Mouse (Mus musculus) urinary bladder, postnatal 10 days (tissue): ENCODE data around the gene St8sia4.

Source experiments
- DNase-seq: peaks from one replicate; pipeline ENCODE4 v3.0.0; 2022; ENCODE audit warnings: low spot score

Gene St8sia4

DNA sequence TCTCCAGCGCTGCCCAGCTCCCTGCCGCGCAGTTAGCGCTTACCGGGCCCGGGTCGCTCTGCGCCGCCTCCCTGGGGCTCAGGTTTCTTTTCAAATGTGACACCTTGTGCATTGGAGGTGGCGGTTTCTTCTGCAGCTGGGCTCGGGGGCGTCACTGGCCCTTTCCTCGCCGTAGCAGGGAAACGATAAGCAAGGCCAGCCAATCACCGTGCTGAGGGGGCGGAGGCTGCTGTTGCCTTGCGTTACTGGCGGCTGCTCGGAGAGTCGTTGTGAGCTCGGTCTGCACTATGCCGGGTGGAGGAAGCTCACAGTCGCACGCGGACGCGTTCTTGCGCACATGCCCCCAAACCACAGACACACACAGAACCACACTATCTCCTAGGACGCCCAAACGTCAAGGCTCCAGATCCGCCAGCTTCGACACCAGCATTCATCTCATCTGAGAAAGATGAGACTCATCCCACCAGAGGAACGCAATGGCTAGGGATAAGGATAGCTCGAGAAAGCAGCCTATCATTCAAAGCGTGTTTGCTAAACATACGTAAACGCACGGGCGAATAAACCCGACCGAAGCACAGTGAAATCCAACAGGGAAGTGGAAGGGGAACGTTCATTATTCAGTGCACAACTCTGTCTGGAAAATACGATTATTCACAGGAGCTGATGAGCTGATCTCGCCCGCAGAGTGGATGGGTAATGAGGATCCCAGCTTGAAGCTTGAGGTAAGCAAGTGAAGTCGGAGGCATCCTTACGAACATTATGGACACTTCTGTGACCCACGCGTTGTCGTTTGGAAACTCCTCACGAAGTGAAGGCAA is at the start of gene St8sia4:
TSS of gene St8sia4 (minus strand) at position 137 of the 818 bp plus-strand sequence.
- peak; percentile 15 for DNase-seq

DNA sequence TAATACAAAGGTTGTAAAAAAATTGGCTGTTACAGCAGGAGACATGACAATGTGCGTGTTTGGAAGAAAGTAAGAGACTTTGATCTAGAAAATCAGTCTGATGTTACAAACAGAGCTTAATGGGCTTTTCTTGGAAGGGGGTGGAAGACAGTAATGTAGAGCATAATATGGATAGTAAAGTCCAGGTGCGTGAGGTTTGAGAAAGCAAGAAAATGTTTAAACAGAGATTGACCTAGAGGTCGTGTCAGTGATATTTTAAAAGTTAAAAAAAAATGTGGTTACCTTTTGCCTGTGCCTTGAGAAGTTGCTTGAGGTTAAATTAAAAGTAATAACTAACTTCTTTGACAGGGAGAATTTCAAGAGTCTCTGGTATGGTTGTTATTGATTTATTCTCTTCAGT is 41.8 kb upstream of the St8sia4 start:
- no peak for DNase-seq

DNA sequence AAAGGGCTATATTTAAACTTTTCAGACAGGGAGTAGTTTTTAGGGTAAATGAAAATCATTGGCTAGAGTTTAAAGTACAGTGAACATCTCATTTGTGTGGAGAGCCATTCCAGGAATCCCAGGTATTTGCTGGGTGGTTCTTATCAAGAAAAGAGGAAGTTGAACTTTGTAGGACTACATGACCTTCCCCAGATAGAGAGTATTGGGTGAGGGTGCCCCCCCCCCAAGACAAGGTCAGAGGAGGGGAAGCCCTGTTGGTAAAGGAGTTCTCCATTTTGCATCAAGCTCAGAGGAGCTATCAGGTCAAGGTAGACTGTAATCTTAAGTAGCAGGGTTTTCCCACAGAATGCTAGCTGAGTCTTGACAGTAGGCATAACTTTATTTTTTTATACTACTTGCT is 32.5 kb upstream of the St8sia4 start:
- no peak for DNase-seq

DNA sequence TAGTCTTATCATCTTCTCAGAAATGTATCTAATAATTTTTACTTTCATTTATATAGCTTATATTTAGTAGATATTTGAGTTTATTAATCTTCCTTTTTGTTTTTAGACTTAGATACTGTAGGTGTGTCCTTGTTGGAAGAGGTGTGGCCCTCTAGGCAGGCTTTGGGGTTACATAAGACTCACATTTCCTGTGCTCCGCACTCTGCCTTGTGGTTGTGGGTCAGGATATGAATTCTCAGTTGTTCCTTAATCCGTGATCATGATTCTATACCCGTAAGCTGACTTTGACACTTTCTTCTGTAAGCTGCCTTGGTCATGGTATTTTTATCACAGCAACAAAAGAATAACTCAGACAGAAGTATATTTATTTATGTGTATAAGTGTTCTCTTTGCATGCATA is 6.7 kb upstream of the St8sia4 start:
- DNase-seq: no peak

DNA sequence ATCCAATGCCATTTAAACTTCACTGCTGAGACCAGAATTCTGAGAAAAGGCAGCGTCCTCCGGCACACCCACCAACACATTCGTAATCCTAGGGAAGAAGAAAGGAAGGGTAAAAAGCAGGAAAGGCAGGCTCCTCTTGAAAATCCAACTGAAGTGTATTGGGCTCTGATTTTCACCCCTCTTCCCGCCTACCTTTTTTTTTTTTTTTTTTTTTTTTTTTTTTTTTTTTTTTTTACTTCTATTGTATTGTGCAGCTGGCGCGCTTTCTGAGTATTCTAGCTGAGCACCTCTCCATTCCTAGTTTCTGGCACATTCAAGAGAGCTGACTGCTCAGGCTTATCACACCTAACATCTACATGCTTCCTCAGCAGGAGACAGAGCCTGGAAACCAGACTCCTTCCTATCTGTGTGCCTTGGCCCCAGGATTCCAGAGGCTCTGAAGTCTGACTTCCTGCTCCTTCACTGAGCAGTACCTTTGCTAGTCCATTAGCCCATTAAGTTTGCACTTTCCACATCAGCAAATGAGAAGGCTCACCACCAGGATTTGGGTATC is 958 bp upstream of the St8sia4 start:
- DNase-seq: no peak

DNA sequence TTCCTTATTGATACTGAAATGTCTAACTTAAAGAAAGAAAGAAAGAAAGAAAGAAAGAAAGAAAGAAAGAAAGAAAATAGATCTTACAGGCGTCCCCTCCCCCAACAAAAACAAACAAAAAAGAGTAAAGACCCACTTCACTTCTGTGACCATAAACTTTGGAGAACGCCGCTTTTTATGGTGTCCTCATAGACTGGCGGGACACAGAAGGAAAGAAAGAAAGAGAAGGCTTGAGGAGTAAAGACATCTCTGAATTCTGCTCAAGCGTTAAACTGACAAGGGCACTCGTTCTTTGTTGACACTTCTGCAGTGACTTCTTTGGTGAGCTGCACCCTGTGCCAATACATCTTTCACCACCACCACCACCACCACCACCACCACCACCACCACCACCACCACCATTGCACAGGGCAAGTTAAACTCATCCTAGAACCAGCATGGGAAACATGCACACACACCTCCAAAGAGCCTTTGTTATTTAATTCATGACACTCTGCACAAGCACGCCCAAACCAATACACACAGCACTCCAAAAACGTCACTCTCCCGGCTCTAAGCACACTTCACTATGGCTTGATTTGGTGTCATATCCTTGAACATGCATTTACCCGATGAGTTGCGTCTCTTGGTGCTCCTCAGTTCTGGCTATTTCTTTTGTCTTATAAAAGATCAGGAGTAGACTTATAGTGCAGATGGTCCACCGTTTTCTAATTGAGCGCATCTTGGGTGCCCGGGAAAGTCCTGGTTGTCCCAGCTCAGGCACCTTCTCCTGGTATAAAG is 640 bp downstream of the St8sia4 start:
- DNase-seq: no peak

DNA sequence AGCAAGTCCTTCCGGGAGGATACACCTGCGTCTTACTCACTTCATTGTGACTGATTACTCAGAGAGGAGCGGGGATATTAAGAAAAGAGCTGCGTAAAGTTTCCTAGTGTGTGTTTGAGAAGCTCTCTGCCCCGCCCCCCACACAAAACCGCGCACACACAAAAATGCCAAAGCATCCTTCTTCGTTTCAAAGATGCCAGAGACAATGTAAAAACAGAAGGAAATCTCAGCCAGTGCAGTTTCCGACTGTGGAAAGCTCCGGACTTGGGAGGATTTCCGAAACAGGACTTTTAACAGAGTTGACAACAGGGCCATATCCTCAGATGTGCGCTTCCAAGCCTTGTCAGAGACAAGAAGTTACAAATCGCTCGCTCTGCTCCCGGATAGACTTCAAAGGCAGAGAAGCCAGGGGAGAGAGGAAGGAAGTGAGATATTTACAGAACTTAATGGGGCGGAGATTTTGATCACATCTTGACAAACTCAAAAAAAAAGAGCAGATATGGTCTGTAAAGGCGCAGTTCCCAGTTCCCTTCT is 1.4 kb downstream of the St8sia4 start:
- DNase-seq: no peak

DNA sequence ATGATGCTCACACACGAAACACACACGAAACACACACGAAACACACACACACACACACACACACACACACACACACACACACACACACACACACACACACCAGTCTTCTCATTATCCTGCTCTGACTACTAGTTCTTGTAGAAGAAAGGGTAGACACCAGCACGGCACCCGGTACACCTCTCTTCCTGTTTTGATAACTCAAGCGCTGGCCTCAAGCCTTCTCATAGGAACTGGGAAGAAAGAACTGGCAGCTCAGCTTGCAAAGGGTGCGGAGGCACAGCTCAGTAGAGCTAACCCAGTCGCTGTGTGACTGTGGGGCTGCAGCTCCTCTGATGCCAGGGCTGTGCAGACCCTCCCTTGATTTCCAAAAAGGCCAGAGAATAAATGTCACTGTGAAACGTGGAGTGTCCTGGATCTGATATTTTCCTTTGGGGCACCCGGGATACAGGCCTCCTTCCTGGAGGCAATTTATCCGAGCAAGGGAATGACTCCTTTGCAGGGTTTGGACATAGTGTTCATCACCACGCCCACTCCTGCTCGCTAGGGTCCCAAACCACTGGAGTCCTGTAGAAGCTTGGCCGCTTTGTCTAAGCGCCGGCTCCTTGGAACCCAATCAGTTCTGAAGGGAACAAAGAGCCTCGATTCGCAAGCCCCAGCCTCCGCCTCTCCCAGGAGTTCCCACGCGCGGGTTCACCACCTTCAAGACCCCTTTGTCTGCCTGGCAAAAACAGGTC is 2.2 kb downstream of the St8sia4 start:
- DNase-seq: no peak

DNA sequence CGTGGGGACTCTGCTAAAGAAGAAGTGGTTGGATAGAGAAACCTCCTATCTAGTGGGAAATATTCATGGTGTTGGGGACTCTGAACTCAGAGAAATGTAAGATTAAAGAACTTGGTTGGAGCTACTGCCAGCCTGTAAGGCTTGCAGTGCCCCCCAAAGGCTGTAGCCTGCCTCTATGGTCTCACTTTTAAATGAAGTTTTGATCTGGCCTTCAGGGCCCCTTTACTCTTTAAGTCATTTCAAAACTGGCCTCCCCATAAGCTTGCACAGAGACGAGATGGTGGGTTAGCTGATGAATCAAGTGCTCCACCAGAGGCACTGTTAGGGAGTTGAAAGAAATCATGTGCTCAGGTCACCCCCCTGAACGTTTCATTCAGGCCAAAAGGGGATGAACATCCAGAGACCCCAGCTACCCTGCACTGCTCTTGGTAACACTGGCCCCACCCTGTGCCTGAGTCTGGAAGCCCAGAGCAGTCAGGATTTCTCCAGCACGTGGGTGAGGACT is 3.0 kb downstream of the St8sia4 start:
- no peak for DNase-seq

DNA sequence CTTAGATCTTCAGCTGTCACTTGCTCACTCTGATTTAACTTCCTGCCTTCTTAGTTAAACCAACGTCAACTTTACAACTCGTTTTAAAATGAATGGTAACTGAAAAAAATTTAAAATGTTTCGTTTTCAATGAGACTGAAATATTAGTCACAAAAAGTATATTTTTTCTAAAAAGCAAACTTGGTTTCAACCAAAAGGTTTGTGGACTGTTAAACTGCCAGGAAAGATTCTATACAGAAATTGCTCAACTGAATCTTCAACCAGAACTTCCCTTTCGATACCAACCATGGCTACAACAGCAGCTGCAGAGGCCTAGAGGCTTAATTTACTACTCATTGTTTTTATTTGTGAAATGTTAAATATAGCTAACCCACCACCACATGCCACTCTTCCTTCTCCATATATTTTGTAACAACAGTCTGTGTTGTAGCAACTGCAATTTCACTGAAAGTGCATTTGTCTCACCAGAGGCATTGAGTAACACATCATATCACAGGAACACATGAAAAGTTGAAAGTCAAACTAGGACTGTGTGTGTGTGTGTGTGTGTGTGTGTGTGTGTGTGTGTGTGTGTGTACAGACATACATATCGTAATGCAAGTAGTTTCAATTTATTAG is 10.2 kb downstream of the St8sia4 start:
- DNase-seq: no peak

DNA sequence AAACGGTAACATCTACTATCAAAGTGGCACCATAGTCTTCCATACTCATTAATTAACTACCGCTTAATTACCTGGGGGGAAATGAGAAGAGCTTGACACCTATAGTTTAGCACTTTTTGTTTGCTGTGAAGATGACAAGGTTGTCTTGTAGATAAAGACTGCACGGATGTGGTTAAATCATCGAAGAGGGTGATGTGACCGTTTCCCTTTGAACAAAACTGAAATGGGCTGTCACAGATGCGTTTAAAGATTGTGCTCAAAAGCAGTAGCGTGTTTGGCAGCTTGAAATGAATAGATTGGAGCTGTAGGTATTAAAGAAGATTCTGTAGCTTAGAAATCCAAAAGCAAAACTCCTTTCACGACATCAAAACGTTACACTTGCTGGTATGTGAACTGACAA is 11.8 kb downstream of the St8sia4 start:
- DNase-seq: no peak

DNA sequence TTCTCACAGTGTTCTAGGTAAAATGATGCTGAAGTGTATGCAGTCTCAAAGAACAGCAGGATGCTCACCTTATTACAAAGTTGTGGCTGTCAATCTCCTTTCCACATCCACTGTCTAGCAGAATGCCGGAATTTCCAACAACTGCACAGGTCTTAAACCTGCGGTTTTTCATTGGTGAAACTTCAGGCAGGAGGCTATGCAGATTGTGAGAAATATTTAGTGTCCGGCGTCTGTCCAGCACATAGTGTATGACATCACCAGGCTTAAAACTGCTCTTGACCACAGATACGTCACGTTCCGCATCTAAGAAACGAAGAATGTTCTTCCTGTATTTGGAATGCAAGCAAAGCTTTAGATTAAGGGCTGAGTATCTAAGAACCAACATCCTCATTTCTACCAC is 13.9 kb downstream of the St8sia4 start:
- no peak for DNase-seq

DNA sequence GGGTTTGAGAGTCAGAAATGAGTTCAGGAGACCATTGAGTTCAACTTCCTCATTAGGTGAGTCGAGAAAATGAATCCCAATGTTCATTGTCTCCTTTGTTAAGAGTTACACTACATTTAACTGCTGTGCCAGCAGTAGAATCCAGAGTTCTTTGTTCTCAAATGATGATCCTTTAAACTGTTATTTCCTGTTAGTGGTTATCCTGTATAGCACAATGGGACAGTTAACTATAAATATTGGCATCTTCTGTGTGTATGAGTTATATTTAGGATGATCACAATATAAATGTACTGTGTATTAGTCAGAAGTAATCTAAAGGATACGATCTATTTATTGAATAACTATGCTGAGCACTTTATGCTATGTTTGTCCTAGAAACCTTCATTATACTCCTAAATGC is 23.1 kb downstream of the St8sia4 start:
- DNase-seq: no peak

DNA sequence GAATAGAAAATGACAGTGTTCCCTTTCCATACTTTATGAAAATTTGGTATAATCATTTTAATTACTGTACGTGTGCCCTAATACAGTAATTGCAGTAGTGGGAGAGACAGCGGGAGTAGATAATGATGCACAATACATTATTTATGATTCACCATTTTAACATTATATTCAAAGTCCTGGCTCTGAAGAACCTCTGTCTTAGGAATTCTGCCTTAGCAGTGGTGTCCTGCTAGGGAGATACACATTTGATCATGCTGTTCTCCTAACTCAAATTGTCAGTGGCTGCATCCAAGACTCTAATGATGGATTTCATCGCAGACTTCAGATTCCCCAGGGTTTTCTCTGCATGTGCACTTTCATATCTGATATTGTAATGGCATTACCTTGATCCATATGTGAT is 28.4 kb downstream of the St8sia4 start:
- no peak for DNase-seq

DNA sequence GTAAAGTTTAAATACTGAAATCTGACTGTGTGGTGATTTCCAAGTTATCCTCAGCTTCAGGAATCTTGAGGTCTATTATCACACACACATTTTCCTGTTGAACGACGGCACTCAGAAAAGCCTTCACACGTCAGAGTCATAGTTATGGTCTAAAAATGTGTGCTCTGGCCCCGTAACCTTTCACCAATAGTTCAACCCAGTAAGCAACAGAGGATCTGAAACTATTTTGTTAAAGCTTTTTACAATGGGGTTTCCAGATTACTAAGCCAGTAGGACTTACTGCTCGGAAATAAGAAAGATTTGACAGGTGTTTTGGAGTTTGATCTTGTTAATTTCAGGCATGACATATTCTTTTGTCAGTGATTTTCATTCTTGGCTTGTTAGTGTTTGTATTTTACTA is 43.0 kb downstream of the St8sia4 start:
- DNase-seq: no peak

DNA sequence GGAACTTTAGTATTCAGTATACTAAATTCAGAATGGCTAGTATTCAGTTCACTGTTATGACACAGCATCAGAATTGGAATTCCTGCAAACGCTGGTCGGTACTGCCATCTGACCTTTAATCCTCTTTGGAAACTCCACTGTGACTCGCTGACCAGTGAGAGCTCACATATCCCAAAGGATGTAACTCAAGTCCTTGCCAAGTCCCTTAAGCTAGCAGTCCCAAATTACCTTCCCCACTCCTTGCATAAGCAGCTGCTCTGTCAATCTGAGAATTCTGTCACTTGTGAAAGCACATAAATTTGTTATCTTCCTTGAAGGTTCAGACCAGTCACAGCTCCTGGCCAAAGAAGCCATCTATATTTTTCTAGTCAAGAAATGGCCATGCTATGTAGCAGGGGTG is 48.7 kb downstream of the St8sia4 start:
- DNase-seq: no peak

DNA sequence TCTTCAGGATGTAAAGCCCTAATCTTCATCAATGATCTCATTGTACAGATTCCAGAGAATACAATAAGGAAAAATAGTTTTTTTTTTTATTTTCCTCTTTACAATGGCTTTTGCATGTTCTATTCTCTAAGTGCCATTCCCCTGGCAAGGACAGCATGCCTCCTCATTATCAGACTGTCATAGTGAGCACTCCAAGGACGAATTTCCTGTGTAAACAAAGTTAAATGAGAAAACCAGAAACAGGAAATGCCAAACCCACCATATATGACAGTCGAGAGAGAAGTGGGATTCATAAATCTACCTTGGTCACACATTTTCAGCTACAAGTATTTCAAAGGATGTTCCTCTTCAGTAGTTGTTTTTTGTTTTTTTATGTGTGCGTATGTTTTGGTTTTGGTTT is 49.2 kb downstream of the St8sia4 start:
- no peak for DNase-seq

DNA sequence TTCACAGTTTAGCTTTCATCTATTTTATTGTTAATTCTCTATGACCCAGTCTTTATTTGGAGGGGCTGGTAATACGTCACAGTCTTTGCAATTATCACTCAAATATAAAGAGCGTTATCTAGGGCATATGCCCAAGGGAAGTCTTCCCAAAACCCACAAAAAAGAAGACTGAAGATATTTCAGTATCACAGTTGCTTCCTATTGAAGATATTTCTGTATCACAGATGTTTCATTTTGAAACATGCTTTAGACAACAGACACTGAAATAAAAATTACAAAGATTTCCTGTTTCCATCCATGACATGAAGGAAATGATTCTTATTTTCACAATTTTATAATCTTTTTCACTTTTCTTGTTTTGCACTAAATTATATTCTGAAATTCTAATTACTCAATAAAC is 57.4 kb downstream of the St8sia4 start:
- DNase-seq: no peak

DNA sequence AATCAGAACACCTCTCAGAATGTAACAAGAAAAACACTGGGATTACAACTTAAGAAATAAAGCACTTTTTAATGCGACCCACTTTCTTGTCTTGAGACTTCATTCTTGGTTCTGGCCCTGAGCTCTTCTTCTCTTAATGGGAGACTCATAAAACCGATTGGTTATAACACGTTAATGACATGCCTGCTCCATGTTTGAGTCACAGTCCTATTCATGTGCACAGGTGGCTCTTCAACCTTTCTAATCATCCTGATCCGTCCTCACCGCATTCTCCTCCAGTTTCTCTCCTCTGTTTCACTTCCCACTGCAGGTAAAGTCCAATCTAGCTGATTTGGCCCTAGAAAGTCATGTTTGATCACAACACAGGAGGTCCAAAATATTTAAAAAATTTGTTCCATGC is 58.3 kb downstream of the St8sia4 start:
- no peak for DNase-seq

DNA sequence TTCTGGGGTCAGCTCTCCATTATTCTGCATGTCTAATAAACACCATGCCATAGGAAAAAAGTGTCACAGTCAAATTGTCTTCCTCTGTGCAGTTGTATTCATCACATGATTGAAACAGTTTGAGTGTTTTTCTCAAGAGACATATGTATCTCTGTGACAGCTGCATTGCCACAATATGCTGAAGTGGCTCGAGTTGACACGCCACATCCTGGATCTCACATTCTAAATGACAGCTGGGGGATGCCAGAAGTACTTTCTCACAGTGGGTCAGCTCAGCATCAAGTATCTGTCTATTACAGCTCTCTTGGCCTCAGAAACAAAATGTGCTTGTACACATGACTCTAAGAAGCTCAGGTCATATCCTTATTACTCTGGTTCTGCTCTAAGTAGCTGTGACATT is 61.9 kb downstream of the St8sia4 start:
- no peak for DNase-seq

DNA sequence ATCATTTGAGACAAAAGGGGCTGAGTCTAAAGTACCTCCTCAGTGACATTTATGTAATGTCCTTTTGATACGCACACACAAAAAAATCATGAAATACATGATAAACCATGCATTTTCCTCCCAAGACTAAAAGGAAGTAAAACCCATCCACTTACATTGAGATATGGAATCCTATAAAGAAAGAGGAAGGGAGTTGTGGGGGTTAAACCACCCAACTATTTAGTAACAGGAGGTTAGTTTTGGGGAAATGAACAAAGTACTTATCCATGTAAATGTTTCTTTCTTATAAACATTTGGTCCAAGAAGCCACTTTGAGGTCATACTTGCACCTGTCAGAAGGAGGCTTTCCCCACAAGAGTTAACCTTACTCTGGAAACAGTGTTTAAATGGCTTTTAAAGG is 69.3 kb downstream of the St8sia4 start:
- DNase-seq: no peak

DNA sequence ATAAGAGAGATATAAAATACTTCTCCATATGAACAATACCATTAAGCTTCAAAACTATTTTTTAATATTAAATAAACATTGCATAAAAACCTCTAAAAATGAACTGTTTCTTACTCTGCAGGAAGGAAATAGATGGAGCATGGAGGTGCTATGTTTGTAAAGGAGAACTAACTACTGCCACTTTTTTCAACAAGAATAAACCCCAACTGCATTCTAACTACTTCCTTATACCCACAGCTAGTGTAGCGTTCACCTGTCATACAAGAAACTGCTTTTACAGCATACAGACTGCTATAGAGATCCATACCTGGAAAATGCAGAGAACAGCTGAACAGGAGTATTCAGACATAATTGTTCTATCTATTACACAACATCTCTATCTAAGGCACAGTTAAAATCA is 70.5 kb downstream of the St8sia4 start:
- no peak for DNase-seq
